Mouse (Mus musculus) MEL (cell line): ENCODE results near the gene Plcb1.

Experiments used
- CTCF ChIP-seq, 3 experiments: IDR thresholded peaks in 2 of 3; conservative IDR thresholded peaks in 1 of 3; 2 replicates each; pipeline ENCODE4 v1.5.1; 2011 to 2012; ENCODE audit warnings: low read length in 3 of 3, low read depth in 2 of 3, mild to moderate bottlenecking in 2 of 3, improper control_type of control experiment in 1 of 3, inconsistent platforms in 1 of 3, mixed read lengths in 1 of 3, moderate library complexity in 1 of 3; ENCODE audit not compliant: control insufficient read depth in 1 of 3, insufficient read depth in 1 of 3, poor library complexity in 1 of 3, severe bottlenecking in 1 of 3
- EP300 ChIP-seq, 2 experiments: IDR thresholded peaks; 2 replicates each; pipeline ENCODE4 v1.6.1; 2011; ENCODE audit warnings: improper control_type of control experiment in 2 of 2, low read length in 2 of 2, low read depth in 1 of 2, mild to moderate bottlenecking in 1 of 2
- GATA1 ChIP-seq: IDR thresholded peaks from 2 replicates; pipeline ENCODE4 v1.6.1; 2011; ENCODE audit warnings: low read depth, low read length, improper control_type of control experiment
- KAT2A ChIP-seq: conservative IDR thresholded peaks from 2 replicates; pipeline ENCODE4 v1.6.1; 2012; ENCODE audit warnings: low read depth, low read length, improper control_type of control experiment, inconsistent platforms
- MAZ ChIP-seq: IDR thresholded peaks from 2 replicates; pipeline ENCODE4 v1.6.1; 2012; ENCODE audit warnings: low read depth, mild to moderate bottlenecking, inconsistent platforms, low read length, improper control_type of control experiment
- NRF1 ChIP-seq: IDR thresholded peaks from 2 replicates; pipeline ENCODE4 v1.6.1; 2014; ENCODE audit warnings: low read depth, mild to moderate bottlenecking, inconsistent platforms, low read length, improper control_type of control experiment, moderate library complexity; ENCODE audit not compliant: poor library complexity, insufficient read depth, severe bottlenecking
- POLR2A ChIP-seq, 2 experiments: IDR thresholded peaks; 2 replicates each; pipeline ENCODE4 v1.6.1; 2011 to 2012; ENCODE audit warnings: low read length in 2 of 2, mild to moderate bottlenecking in 2 of 2, control low read depth in 1 of 2, improper control_type of control experiment in 1 of 2, low read depth in 1 of 2, moderate library complexity in 1 of 2; ENCODE audit not compliant: control insufficient read depth in 1 of 2, insufficient read depth in 1 of 2, poor library complexity in 1 of 2
- POLR2AphosphoS5 ChIP-seq: IDR thresholded peaks from 2 replicates; pipeline ENCODE4 v1.6.1; 2012; ENCODE audit warnings: low read depth, borderline replicate concordance, mild to moderate bottlenecking, inconsistent platforms, low read length, moderate library complexity, mixed read lengths
- SIN3A ChIP-seq: IDR thresholded peaks from 2 replicates; pipeline ENCODE4 v1.6.1; 2012; ENCODE audit warnings: low read length, improper control_type of control experiment, inconsistent platforms
- SMC3 ChIP-seq: IDR thresholded peaks from 2 replicates; pipeline ENCODE4 v1.6.1; 2011; ENCODE audit warnings: low read depth, low read length, improper control_type of control experiment
- TAL1 ChIP-seq: IDR thresholded peaks from 2 replicates; pipeline ENCODE4 v1.6.1; 2012; ENCODE audit warnings: mild to moderate bottlenecking, inconsistent platforms, low read length, moderate library complexity, mixed read lengths
- UBTF ChIP-seq: IDR thresholded peaks from 2 replicates; pipeline ENCODE4 v1.6.1; 2012; ENCODE audit warnings: low read depth, mild to moderate bottlenecking, inconsistent platforms, low read length, improper control_type of control experiment, moderate library complexity, borderline replicate concordance; ENCODE audit not compliant: insufficient read depth
- USF1 ChIP-seq: IDR thresholded peaks from 2 replicates; pipeline ENCODE4 v1.6.1; 2014; ENCODE audit warnings: low read depth, mild to moderate bottlenecking, inconsistent platforms, low read length, improper control_type of control experiment, moderate library complexity

GRCm38 (mm10) chr2:134914091-134914550, 128.3 kb downstream of the Plcb1 start:
- TF ChIP-seq NRF1 (no peak), CTCF (IDR thresholded peaks at IDR 0.05 in 2 of 3, conservative IDR thresholded peaks at IDR 0.05 in 1 of 3; ENCODE audit: control insufficient read depth in 1 of 3, insufficient read depth in 1 of 3, low read depth in 2 of 3, low read length in 3 of 3, poor library complexity in 1 of 3, severe bottlenecking in 1 of 3) (no peak), USF1 (no peak), KAT2A (no peak), UBTF (no peak), MAZ (no peak), POLR2AphosphoS5 (no peak), EP300 (IDR thresholded peaks at IDR 0.05; ENCODE audit: low read depth in 1 of 2, low read length in 2 of 2) (no peak), GATA1 (no peak), POLR2A (IDR thresholded peaks at IDR 0.05; ENCODE audit: control insufficient read depth in 1 of 2, insufficient read depth in 1 of 2, low read depth in 1 of 2, low read length in 2 of 2, poor library complexity in 1 of 2) (no peak), TAL1 (no peak), SMC3 (no peak), SIN3A (no peak)
